Comparison of ENCODE assay signal across 8 mouse cellular contexts in the genomic region with DNA sequence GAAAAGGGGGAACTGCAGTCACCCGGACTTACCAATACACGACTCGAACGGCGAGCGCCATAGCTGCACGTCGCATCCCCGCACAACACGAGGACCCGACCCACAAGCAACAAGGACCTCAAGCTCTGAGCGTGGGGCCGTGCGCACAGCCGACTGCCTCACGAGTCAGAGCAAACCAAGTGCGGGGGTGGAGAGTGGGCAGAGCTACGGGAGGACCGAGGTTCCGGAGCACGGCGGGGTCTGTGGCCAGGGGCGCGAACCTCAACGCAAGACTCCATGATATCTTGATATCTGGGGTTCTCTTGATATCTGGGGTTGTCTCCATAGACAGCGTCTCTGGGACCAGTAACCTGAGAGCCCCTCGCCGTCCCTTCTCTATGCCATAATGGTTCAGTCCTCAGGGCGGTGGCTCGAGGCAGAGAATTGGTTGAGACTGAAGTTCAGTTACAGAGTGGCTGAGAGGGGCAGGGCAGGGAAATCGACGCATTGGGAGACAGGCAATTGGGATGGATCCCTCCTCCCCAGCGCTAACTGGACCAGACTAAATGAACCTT. TPM values are rescaled to one million over a fixed set of nuclear protein-coding genes. Genes with fewer than 3 reads are reported as not detected.
DNase-seq lines count a peak whose midpoint lies in the region; ATAC-seq and TF ChIP-seq lines count a peak whose summit lies in the region.

Selenow (minus strand) TSS at position 183 of the 554 bp plus-strand sequence.

- peaks cover 14% of the 10 kb centered on the region for H3K4me1 ChIP-seq in heart, embryonic 11.5 days (ENCODE audit: control insufficient read depth, insufficient read depth, low read length)
- peaks cover 22% of the 10 kb centered on the region for H3K4me1 ChIP-seq in kidney, embryonic 16.5 days (ENCODE audit: insufficient read depth, low read length)
- peaks cover 10% of the 10 kb centered on the region for H3K4me1 ChIP-seq in liver, adult 2 months (ENCODE audit: control insufficient read depth, insufficient read depth, low read length)

- WGBS in heart, embryonic 11.5 days (ENCODE audit: insufficient replicate concordance), result under 1% methylated on average over 33 of the region's 33 CpGs
- 0% methylated on average over 33 of the region's 33 CpGs for WGBS in kidney, embryonic 16.5 days
- WGBS in liver, adult 2 months, result under 1% methylated on average over 33 of the region's 33 CpGs

- TF ChIP-seq POLR2A in liver, adult 2 months (IDR thresholded peaks at IDR 0.05; ENCODE audit: extremely low read depth, insufficient read depth, low read length), result peak; percentile 94
- TF ChIP-seq POLR2A in myocyte (IDR thresholded peaks at IDR 0.05; ENCODE audit: insufficient read length, low read depth), result peak; percentile 97

- TF ChIP-seq CTCF in liver, adult 2 months (IDR thresholded peaks at IDR 0.05; ENCODE audit: low read depth, low read length), result no peak

- H3K4me2 ChIP-seq in heart, embryonic 11.5 days, result peak within 1 kb of the TSS; percentile 87
- peak within 1 kb of the TSS; percentile 86 for H3K4me2 ChIP-seq in kidney, embryonic 16.5 days (replicated peaks; ENCODE audit: low read depth, low read length)
- H3K4me2 ChIP-seq in myocyte (ENCODE audit: low read depth), result peak within 1 kb of the TSS; percentile 87

- peak; percentile 94 to 95 for DNase-seq in B cell, adult 2 months
- DNase-seq in brain, adult 2 months (ENCODE audit: low read depth, low spot score), result peak; percentile 98
- peak; percentile 82 for DNase-seq in liver, adult 2 months (ENCODE audit: extremely low read depth, low read depth, low spot score)
- peak; percentile 95 for DNase-seq in splenic B cell, adult 2 months (ENCODE audit: low read depth, low spot score)

- no peaks in the 10 kb centered on the region for H3K9me3 ChIP-seq in heart, embryonic 11.5 days (replicated peaks; ENCODE audit: control insufficient read depth, low read length)
- H3K9me3 ChIP-seq in kidney, embryonic 16.5 days (ENCODE audit: low read length), result no peaks in the 10 kb centered on the region

- H3ac ChIP-seq in myocyte (ENCODE audit: control insufficient read depth, insufficient read length), result peak within 1 kb of the TSS; percentile 71

- H3K4me3 ChIP-seq in heart, embryonic 11.5 days (ENCODE audit: low read depth, low read length), result peak within 1 kb of the TSS; percentile 81
- peak within 1 kb of the TSS; percentile 79 for H3K4me3 ChIP-seq in kidney, embryonic 16.5 days (ENCODE audit: low read length)
- H3K4me3 ChIP-seq in liver, adult 2 months (ENCODE audit: insufficient read depth, low read depth, low read length), result peak within 1 kb of the TSS; percentile 80
- peak within 1 kb of the TSS; percentile 95 for H3K4me3 ChIP-seq in myocyte

- H3K27me3 ChIP-seq in heart, embryonic 11.5 days (ENCODE audit: control insufficient read depth, insufficient read depth, low read length), result no peaks in the 10 kb centered on the region
- H3K27me3 ChIP-seq in kidney, embryonic 16.5 days (ENCODE audit: insufficient read depth, low read length), result no peaks in the 10 kb centered on the region
- H3K27me3 ChIP-seq in liver, adult 2 months (ENCODE audit: control insufficient read depth, insufficient read depth, low read length), result no peaks in the 10 kb centered on the region
- no peaks in the 10 kb centered on the region for H3K27me3 ChIP-seq in myocyte (ENCODE audit: control insufficient read depth, insufficient read depth, insufficient read length)
- H3K27me3 ChIP-seq in splenic B cell, adult 2 months (ENCODE audit: control insufficient read depth, insufficient read depth, low read length, poor library complexity, severe bottlenecking), result no peaks in the 10 kb centered on the region

- ATAC-seq in erythroblast, adult 5-6 weeks (replicated peaks; ENCODE audit: low FRiP score, poor library complexity, severe bottlenecking), result peak; percentile 99
- ATAC-seq in heart, embryonic 11.5 days (replicated peaks; ENCODE audit: insufficient number of reproducible peaks, low FRiP score, low TSS enrichment), result peak; percentile 91
- ATAC-seq in kidney, embryonic 16.5 days (ENCODE audit: low FRiP score, low TSS enrichment), result peak; percentile 96

- peak within 1 kb of the TSS; percentile 89 for H3K9ac ChIP-seq in heart, embryonic 11.5 days (ENCODE audit: low read depth, low read length)
- peak within 1 kb of the TSS; percentile 90 for H3K9ac ChIP-seq in kidney, embryonic 16.5 days (replicated peaks; ENCODE audit: low read length)
- peak within 1 kb of the TSS; percentile 87 for H3K9ac ChIP-seq in liver, adult 2 months (ENCODE audit: low read depth, low read length)

- peaks cover 19% of the 10 kb centered on the region for H3K36me3 ChIP-seq in heart, embryonic 11.5 days (ENCODE audit: control insufficient read depth, insufficient read depth, low read length)
- H3K36me3 ChIP-seq in kidney, embryonic 16.5 days (ENCODE audit: insufficient read depth, low read length), result peaks cover 26% of the 10 kb centered on the region
- no peaks in the 10 kb centered on the region for H3K36me3 ChIP-seq in liver, adult 2 months (ENCODE audit: control insufficient read depth, insufficient read depth, low read length)
- peaks cover 13% of the 10 kb centered on the region for H3K36me3 ChIP-seq in myocyte (ENCODE audit: control insufficient read depth, insufficient read depth)
- H3K36me3 ChIP-seq in splenic B cell, adult 2 months (ENCODE audit: control insufficient read depth, insufficient read depth, low read length, poor library complexity, severe bottlenecking), result peaks cover 2% of the 10 kb centered on the region; the same call in 1 of the 2 replicates

- peak within 1 kb of the TSS; percentile 81 for H3K27ac ChIP-seq in heart, embryonic 11.5 days (ENCODE audit: low read depth, low read length)
- H3K27ac ChIP-seq in kidney, embryonic 16.5 days (ENCODE audit: low read length), result peak within 1 kb of the TSS; percentile 77
- H3K27ac ChIP-seq in liver, adult 2 months (replicated peaks; ENCODE audit: insufficient read depth, low read depth, low read length), result peak within 1 kb of the TSS; percentile 88

- peaks cover 7% of the 10 kb centered on the region; the same call in 1 of the 2 replicates for H3K79me2 ChIP-seq in liver, adult 2 months (ENCODE audit: control insufficient read depth, insufficient read depth, low read length)
- peaks cover 24% of the 10 kb centered on the region for H3K79me2 ChIP-seq in myocyte (ENCODE audit: control insufficient read depth, insufficient read depth)

TF ChIP-seq in myocyte, 11 proteins besides CTCF, POLR2A, EP300 and RAD21:
- TF ChIP-seq TCF3 (IDR thresholded peaks at IDR 0.05; ENCODE audit: insufficient read length, low read depth), result no peak
- TF ChIP-seq SRF (IDR thresholded peaks at IDR 0.05; ENCODE audit: control insufficient read depth, insufficient read length, low read depth), result no peak
- peak; percentile 46 for TF ChIP-seq REST (IDR thresholded peaks at IDR 0.05; ENCODE audit: insufficient read depth, insufficient read length)
- TF ChIP-seq MAX (IDR thresholded peaks at IDR 0.05; ENCODE audit: low read depth), result peak; percentile 17
- TF ChIP-seq POLR2AphosphoS2 (IDR thresholded peaks at IDR 0.05; ENCODE audit: insufficient read length, low read depth), result peak; percentile 98
- peak in 1 of 3 experiments; percentile 23 for TF ChIP-seq MYOD1 (IDR thresholded peaks at IDR 0.05; ENCODE audit: control insufficient read depth in 1 of 3, insufficient read length in 2 of 3, low read depth in 2 of 3)
- TF ChIP-seq TCF12 (IDR thresholded peaks at IDR 0.05; ENCODE audit: insufficient read depth, poor library complexity, severe bottlenecking), result no peak
- no peak for TF ChIP-seq CEBPB (IDR thresholded peaks at IDR 0.05; ENCODE audit: insufficient read depth, poor library complexity, severe bottlenecking)
- no peak for TF ChIP-seq USF1 (IDR thresholded peaks at IDR 0.05; ENCODE audit: low read depth)
- peak in 1 of 3 experiments; percentile 21 for TF ChIP-seq MYOG (IDR thresholded peaks at IDR 0.05; ENCODE audit: control insufficient read depth in 1 of 3, insufficient read depth in 1 of 3, insufficient read length in 2 of 3, low read depth in 2 of 3)
- TF ChIP-seq E2F4 (IDR thresholded peaks at IDR 0.05; ENCODE audit: insufficient read depth), result no peak

RNA-seq across cellular contexts. Expression of gene Selenow, which starts in this region (rescaled TPM):
- 36.8 and 50.1 TPM in 2 replicates for total RNA-seq in erythroblast, adult 5-6 weeks (2015; ENCODE audit: low replicate concordance)
- 7.5 and 11.2 TPM in 2 replicates for total RNA-seq in erythroblast, adult 5-6 weeks (2017; ENCODE audit: low replicate concordance)
- polyA plus RNA-seq in heart, embryonic 11.5 days (2014; fragmentation: Nextera tagmentation; extraction: Ambion mirVana), result 726 and 772 TPM in 2 replicates
- 690 and 706 TPM in 2 replicates for polyA plus RNA-seq in kidney, embryonic 16.5 days (2015; fragmentation: Nextera tagmentation; extraction: Ambion mirVana)
- total RNA-seq in liver, adult 2 months (2014; rRNA removed), result 67.9 and 68.1 TPM in 2 replicates
- 250 and 292 TPM in 2 replicates for polyA plus RNA-seq in liver, adult 2 months (2012; rRNA removed)
- 507 TPM for polyA plus RNA-seq in myocyte (2012; fragmentation: generic; extraction: Trizol)

Comparison
In these comparisons a context has a peak if more than half of its experiments do, and no peak if none do; other contexts are left out.
1. Peak in every context shown above with its lines: DNase-seq, ATAC-seq, H3K4me3 ChIP-seq and H3K27ac ChIP-seq.